In genomic region chr17:49816703-49817102, GRCm38 (mm10) we compare ENCODE assay signal across 8 mouse cellular contexts.
DNase-seq lines count a peak whose midpoint lies in the region; ATAC-seq and TF ChIP-seq lines count a peak whose summit lies in the region.
"Had no signal": no experiment of that assay in that cellular context is flagged by ENCODE, and none has a peak within 500 bp of the region (broad histone marks: within the 10 kb centered on the region; RNA-seq: fewer than 3 reads in every experiment).

No protein-coding gene starts in this region.

- no peak overlapping the region for H3K27ac ChIP-seq in stomach, embryonic 15.5 days
- H3K27ac ChIP-seq in stomach, postnatal 0 days (replicated peaks) = no peak overlapping the region
- H3K27ac ChIP-seq in forebrain, embryonic 14.5 days (ENCODE audit: low read depth, low read length) = peak overlapping the region; percentile 1; the same call in 1 of the 2 replicates

- H3K27me3 ChIP-seq in stomach, embryonic 15.5 days (replicated peaks) = no peaks in the 10 kb centered on the region
- no peaks in the 10 kb centered on the region for H3K27me3 ChIP-seq in stomach, postnatal 0 days (ENCODE audit: control insufficient read depth, insufficient read depth, low read length)
- H3K27me3 ChIP-seq in forebrain, embryonic 14.5 days (replicated peaks; ENCODE audit: control insufficient read depth, insufficient read depth, low read length) = no peaks in the 10 kb centered on the region

- H3K4me2 ChIP-seq in stomach, embryonic 15.5 days = no peak overlapping the region
- no peak overlapping the region for H3K4me2 ChIP-seq in stomach, postnatal 0 days (replicated peaks; ENCODE audit: low read depth)
- H3K4me2 ChIP-seq in forebrain, embryonic 14.5 days (ENCODE audit: low read length) = no peak overlapping the region

- TF ChIP-seq EP300 in stomach, postnatal 0 days (optimal IDR thresholded peaks at IDR 0.05) = no peak

- H3K36me3 ChIP-seq in stomach, embryonic 15.5 days = no peaks in the 10 kb centered on the region
- no peaks in the 10 kb centered on the region for H3K36me3 ChIP-seq in stomach, postnatal 0 days (ENCODE audit: control insufficient read depth, insufficient read depth, low read length)
- no peaks in the 10 kb centered on the region for H3K36me3 ChIP-seq in forebrain, embryonic 14.5 days (ENCODE audit: control insufficient read depth, insufficient read depth, low read length)

- DNase-seq in stomach, postnatal 0 days (ENCODE audit: low spot score) = no peak
- DNase-seq in forebrain, embryonic 14.5 days (ENCODE audit: low spot score) = peak; percentile 75
- DNase-seq in mesoderm, embryonic 11.5 days (ENCODE audit: low read depth, low spot score) = peak; percentile 44
- DNase-seq in adrenal gland, adult 2 months = no peak
- no peak for DNase-seq in layer of hippocampus, postnatal 36 days
- DNase-seq in adrenal gland, adult (ENCODE audit: inconsistent age in 2 of 2, low spot score in 1 of 2) = no peak
- DNase-seq: thymus, postnatal 14 days had no signal

- TF ChIP-seq CTCF in stomach, postnatal 0 days (IDR thresholded peaks at IDR 0.05; ENCODE audit: low read depth) = no peak

- no peak overlapping the region for H3K9ac ChIP-seq in stomach, embryonic 15.5 days
- no peak overlapping the region for H3K9ac ChIP-seq in stomach, postnatal 0 days (ENCODE audit: low read length)
- H3K9ac ChIP-seq in forebrain, embryonic 14.5 days (ENCODE audit: low read length) = no peak overlapping the region

- no peak overlapping the region for H3K4me3 ChIP-seq in stomach, embryonic 15.5 days (replicated peaks)
- no peak overlapping the region for H3K4me3 ChIP-seq in stomach, postnatal 0 days (ENCODE audit: low read depth, low read length)
- H3K4me3 ChIP-seq in forebrain, embryonic 14.5 days (ENCODE audit: low read depth, low read length) = no peak overlapping the region

- no peaks in the 10 kb centered on the region for H3K9me3 ChIP-seq in stomach, embryonic 15.5 days
- H3K9me3 ChIP-seq in stomach, postnatal 0 days (ENCODE audit: control insufficient read depth, low read length) = no peaks in the 10 kb centered on the region
- H3K9me3 ChIP-seq in forebrain, embryonic 14.5 days (replicated peaks; ENCODE audit: control insufficient read depth, low read length) = no peaks in the 10 kb centered on the region

- no peaks in the 10 kb centered on the region for H3K4me1 ChIP-seq in stomach, embryonic 15.5 days
- H3K4me1 ChIP-seq in stomach, postnatal 0 days (replicated peaks; ENCODE audit: control insufficient read depth, insufficient read depth) = no peaks in the 10 kb centered on the region
- peaks cover 18% of the 10 kb centered on the region for H3K4me1 ChIP-seq in forebrain, embryonic 14.5 days (ENCODE audit: control insufficient read depth, insufficient read depth, low read length)

- ATAC-seq in stomach, embryonic 15.5 days (ENCODE audit: insufficient read depth, low FRiP score, low read depth) = peak; percentile 31; the same call in 1 of the 2 replicates
- ATAC-seq in stomach, postnatal 0 days (ENCODE audit: low FRiP score, low TSS enrichment) = no peak
- peak; percentile 90 for ATAC-seq in forebrain, embryonic 14.5 days

- 60% methylated on average over 5 of the region's 5 CpGs for WGBS in stomach, embryonic 15.5 days
- 59% methylated on average over 5 of the region's 5 CpGs for WGBS in stomach, postnatal 0 days
- WGBS in forebrain, embryonic 14.5 days = 14% methylated on average over 5 of the region's 5 CpGs

Comparison
In these comparisons a context has a peak if more than half of its experiments do, and no peak if none do; other contexts are left out.
1. DNase-seq: peak in forebrain, embryonic 14.5 days (single experiment) and mesoderm, embryonic 11.5 days (single experiment); none in stomach, postnatal 0 days (single experiment), adrenal gland, adult 2 months (single experiment), layer of hippocampus, postnatal 36 days (0 of 2) and adrenal gland, adult (0 of 2).